Mouse (Mus musculus) lung, postnatal 0 days (tissue): ENCODE results near the gene Olfml2a.

ENCODE experiments used
- CTCF ChIP-seq: IDR thresholded peaks from 2 replicates; pipeline ENCODE4 v1.5.1; 2016; ENCODE audit warnings: antibody characterized with exemption, mild to moderate bottlenecking
- EP300 ChIP-seq: IDR thresholded peaks from 2 replicates; pipeline ENCODE4 v1.6.1; 2016; ENCODE audit warnings: antibody characterized with exemption, mild to moderate bottlenecking, control low read depth

- no peak for TF ChIP-seq CTCF
- no peak for TF ChIP-seq EP300
Observed at GRCm38 (mm10) chr2:38906097-38906496, 25.7 kb upstream of the Olfml2a start.
